Mouse (Mus musculus): Measurements from ENCODE around the gene Trpm7.
"Not testable (repeated sequence)": the region's sequence is repeated elsewhere in the genome, so short reads cannot be mapped to it uniquely, and the experiment has no call there.

Trpm7 gene

DNA sequence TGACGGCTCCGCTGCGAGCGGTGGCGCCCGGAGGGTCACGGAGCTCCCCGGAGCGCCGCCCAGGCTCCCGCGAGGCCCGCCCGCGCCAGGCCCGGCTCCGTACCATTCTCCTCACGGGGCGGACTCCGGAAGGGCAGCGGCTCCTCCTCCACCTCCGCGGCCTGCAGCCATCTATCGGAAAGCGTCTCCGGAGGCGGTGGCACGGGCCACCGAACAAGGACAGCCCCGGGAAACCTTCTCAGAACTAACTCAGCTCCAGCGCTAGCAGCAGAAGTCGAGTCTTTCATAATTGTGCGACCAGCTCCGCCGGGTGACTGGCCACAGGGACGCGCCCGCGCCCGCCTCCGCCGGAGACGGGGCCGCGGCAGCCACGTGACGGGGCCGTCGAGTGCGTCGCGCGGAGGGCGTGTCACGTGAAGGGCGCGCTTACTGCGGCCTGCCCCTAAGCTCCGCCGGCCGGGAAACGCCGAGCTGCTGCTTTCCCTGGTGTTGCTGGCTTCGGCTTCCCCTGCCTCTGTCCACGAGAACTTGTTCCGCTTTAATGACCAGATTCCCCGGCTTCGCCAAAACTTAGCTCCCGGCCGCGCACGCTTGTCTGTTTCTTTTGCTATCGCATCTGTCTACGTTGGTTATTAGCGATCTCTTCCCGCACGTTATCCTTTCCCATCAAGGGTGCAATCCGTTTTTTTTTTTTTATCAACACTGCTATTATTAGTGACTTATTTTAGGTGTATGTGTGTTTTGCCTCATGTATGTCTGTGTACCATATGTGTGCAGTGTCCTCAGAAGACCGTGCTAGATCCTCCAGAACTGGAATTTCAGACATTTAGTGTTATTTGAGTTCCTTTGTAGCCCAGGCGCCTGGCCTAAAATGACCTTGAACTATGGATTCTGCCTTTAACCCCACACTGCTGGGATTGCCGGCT lies at the start of gene Trpm7:
Gene Trpm7 (minus strand): TSS at position 360 of the 926 bp plus-strand sequence.
- DNase-seq = peak; percentile 96

DNA sequence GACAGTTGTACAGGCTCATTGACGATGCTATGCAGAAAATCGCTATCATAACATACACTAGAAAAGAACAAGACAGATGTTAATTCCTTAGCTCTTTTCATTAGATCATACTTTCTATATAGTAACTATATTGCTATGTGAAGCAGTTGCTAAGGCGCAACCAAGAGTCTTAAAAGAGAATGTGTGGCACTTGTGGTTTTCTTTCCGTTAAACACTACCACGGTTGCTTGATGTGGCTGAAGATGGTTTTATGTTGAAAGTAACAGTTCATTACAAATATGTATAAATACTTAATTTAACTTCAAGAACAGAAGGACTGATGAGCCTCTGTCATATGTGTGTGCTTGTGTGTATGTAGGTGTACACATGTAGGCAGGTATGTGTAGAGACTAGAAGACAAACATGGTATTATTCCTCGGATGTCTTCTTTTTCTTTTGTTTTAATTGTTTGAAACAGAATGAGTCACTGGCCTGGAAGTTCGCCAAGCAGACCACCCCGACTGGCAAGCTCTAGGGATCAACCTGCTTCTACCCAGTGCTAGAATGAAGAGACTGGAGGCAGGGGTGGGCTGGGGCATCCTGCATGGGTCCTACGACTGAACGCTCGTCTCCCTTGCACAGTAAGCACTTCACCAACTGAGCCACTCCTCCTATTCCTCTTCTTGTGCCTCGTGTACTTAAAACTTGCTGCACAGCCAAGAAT lies 44.5 kb upstream of the Trpm7 start:
- DNase-seq = no peak

DNA sequence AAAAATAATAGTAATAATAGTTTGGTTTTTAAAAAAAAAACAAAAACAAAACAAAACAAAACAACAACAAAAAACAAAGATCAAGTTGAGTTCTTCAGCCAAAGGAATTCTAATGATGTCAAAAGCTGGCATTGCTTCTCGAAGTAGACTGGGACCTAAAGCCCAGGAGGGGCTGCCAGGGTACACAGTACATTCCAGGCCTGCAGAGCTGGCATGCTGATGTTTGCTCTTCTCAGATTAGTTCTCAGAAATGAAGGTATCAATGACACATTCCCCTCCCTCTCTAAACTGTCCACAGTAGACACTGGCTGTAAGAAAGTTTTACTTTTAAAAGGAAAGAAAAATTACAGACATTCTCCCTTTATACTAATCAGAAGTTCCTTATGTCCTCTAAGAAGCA lies 40.2 kb upstream of the Trpm7 start:
- DNase-seq = no peak

DNA sequence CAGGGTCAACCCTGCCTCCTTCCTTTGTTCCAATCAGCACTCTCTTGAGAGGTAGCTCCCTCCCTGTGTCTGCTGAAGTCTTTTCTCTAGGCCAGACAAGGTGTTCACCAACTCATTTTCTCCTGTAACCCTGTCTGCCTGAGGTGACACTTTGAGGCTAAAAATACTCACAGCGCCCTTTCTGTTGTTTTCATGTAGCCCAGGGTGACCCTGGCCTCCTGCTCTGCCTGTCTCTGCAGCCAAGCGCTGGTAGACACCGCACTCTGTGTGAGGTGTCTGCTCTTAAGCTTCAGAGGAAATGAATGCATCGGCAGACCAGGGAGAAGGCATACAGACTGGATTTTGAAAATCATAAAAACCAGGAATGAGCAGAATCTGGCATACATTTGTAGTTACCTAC lies 38.1 kb upstream of the Trpm7 start:
- DNase-seq = no peak

DNA sequence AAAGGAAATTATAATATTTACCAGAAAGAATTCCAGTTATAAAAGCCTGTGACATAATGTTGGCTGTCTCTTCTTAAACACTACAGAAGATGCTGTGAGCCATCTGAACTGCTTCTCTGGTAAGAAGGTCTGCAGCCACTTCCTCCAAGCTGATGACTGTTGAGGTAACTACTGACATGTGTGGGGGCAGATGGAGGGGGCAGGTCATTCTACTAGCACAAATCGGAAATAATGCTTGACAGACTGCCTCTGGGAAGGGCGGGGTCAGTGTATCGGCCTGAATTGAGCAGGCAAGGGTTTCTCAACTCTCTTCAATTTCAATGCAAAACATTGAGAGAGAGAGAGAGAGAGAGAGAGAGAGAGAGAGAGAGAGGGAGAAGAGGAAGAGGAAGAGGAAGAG lies 28.1 kb upstream of the Trpm7 start:
- no peak for DNase-seq

DNA sequence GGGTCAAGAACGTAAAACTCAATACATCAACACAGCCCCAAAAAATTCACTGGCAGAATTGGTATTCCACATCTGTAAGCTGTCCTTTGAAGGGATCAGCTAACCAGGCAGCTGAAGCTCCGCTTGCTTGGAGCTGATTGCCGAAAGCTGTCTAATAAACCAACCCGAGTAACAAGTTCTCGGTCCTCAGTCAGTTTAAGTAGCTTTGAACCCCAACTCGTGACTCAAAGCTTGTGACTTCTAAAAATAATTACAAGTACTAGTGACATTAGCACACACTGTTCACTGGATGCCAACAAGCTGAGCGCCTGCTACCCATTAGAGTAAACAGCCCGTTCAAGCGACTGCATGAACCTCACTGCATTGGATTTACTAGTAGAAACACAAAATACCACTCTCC lies 21.5 kb upstream of the Trpm7 start:
- DNase-seq = no peak

DNA sequence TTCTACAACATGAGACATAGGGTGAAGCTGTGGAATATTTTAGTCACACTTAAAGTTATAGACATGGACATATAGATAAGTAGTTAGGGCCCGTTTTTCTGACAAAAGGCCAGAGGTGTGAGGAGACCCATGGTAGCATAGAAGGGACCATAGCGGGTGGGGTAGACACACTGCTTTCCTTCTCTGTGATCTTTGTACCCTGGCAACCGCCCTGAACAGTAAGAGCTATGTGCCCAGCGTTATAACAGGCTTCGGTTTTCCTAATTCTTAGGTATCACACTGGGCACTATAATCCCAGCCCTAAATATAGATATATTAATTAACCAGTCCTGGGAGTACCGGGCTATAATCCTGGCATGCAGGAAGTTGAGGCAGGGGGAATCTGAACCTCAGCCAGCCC lies 20.9 kb upstream of the Trpm7 start:
- no peak for DNase-seq

DNA sequence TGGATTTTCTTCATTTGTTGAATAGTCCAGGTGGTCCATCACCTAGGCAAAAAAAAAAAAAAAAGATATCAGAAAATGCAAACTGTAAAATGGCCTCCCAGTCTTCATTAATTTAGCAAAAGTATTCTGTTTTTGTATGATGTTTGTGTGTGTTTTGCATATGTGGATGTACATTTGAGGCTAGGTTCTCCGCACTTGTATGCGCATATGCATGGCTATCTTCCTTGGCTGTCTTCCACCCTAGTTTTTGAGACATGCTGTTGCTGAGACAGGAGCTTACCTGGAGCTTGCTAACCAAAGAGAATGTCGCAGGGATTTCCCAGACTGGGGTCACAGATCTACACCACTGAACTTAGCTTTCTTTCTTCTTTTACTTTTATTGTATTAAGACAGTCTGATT lies 18.2 kb upstream of the Trpm7 start:
- DNase-seq = no peak

DNA sequence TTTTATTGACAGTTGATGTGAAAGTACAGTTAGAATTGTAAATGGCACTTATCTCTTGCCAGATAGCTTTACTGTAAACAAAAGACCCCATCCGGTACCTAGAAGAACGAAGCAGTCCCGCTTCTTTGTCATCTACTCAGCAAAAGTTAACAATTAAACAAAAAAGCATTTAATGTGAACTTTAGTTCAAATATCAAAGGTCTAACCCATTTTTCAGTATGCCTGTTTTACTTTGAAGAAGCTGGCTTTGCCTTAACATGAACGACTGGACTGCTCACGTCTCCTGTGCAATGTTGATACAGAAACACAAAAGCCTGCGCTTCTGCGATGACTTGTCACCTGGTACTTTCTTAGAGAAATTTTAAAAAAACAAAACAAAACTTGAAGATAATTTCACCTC lies 16.3 kb upstream of the Trpm7 start:
- no peak for DNase-seq

DNA sequence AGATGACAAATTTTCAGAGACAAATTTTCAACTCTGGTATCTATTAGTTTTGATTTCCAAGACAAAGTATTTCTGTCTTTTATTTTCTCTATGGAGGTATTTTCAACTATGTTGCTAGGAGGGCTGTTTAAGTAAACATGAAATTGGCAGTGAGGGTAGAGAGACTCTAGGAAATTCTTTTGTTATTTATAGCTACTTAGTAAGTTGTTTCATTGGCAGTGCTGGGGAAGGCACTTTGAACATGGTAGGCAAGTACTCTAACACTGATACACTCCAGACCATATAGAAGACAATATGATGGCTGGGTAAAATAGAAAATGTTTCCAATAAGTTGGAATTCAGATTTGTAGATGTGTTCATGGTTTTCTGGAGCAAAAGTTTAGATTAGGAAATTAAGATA lies 15.7 kb upstream of the Trpm7 start:
- no peak for DNase-seq

DNA sequence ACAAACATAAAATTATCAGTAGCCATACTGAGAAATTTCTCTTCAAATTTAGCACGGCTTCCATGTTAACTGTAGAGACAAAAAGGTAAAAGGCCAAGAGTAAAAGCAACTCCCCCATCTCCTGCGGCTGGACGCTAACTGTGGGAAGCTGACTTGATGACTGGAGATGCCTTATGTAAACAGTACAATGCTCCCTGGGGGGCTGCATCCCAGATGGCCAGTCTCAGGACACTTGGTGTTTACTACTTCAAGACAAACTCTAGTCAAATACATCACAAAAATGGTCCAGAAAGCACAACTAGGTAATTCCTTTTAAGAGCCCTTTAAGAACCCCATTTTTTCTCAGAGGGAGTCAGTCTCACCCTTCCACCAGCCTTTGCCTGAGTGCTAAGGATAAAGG lies 11.1 kb upstream of the Trpm7 start:
- no peak for DNase-seq

DNA sequence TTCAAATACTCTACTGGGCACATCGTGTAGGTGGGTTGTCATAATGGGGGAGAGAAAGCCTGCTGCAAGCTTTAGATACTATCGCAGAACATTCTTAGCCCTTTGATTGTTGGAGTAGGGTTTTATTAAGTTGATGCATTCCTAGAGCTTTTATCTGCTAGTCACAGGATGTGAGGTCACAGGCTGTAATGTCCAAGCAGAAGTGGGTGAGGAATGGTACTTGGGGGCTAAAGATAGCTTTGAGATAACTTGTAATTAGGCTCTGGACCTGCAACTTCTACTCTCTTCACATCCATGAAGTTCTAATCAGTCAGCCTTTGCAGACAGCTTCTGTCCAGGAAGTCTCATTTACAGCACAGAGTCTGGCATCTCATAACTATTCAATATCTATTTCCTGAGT lies 9.8 kb upstream of the Trpm7 start:
- DNase-seq = no peak

DNA sequence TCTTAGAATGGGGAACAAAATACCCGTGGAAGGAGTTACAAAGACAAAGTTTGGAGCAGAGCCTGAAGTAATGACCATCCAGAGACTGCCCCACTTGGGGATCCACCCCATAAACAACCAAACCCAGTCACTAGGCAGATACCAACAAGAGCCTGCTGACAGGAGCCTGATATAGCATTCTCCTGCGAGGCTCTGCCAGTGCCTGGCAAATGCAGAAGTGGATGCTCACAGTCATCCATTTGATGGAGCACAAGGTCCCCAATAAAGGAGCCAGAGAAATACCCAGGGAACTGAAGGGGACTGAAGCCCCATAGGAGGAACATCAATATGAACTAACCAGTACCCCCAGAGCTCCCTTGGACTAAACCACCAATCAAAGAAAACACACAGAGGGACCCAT lies 6.7 kb upstream of the Trpm7 start:
- not testable (repeated sequence) for DNase-seq

DNA sequence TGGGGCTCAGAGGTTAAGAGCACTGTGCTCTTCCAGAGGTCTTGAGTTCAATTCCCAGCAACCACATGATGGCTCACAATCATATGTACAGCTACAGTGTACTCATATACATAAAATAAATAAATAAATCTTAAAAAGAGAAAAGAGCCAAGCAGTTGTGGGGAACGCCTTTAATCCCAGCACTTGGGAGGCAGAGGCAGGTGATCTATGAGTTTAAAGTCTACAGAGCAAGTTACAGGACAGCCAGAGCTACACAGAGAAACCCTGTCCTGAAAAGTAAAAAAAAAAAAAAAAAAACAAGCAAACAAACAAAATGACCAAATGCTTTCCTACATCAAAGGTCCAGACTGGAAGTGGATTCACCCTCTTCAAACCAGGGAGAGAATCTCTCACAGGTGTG lies 2.0 kb upstream of the Trpm7 start:
- DNase-seq = no peak

DNA sequence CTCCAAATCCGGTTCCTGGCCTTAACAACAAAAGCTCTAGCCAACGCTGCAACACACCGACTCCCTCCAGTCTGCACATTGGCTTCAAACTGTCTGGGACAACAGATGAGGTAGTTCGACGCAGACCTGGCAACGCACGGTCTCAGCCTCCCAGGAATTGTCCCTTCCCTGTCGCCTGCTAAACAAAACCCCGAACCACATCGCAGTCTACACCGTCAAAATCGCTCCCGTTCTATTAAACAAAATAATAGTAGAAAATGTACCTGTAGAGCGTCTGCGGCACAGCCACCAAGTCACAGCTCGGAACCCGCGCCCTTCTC lies 554 bp downstream of the Trpm7 start:
- no peak for DNase-seq

DNA sequence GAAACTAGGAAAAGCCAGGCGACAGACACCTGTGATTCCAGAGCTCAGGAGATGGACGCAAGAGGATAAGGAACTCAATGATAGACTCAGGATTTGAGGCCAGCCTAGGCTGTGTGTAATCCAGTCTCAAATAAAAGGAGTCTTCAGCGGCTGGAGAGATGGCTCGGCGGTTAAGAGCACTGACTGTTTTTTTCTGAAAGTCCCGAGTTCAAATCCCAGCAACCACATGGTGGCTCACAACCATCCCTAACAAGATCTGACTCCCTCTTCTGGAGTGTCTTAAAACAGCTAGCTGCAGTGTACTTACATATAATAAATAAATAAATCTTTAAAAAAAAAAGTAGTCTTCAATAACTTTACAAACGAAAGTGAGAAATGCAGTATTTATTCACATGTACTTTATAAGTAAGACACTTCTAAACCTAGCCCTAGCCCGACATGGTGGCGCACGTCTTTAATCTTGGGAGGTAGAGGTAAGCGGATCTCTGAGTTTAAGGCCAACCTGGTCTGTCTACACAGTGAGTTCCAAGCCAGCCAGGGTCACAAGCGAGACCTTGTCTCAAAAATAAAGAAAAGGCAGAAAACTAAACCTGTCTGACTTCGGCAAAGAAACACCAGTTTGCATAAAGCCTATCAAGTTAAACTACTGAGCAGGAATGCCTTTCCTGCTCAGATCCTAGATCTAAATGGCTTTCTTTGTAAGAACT lies 1.1 kb downstream of the Trpm7 start:
- DNase-seq = peak; percentile 1

DNA sequence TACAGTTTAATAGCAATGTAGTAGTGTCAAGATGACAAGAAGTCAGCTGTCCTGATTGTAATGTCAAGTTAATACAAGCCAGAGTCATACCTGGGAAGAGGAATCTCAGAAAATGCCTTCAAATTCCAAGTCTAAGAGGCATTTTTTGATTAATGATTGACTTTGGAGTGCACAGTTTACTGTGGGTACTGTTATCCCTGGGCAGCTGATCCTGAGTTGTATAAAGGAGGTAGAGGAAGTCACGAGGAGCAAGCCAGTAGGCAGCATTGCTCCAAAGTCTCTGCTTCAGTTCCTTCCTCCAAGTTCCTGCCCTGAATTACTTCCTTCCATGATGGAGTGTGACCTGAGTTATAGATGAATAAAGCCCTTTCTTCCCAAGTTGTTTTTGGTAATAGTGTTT lies 9.7 kb downstream of the Trpm7 start:
- no peak for DNase-seq

DNA sequence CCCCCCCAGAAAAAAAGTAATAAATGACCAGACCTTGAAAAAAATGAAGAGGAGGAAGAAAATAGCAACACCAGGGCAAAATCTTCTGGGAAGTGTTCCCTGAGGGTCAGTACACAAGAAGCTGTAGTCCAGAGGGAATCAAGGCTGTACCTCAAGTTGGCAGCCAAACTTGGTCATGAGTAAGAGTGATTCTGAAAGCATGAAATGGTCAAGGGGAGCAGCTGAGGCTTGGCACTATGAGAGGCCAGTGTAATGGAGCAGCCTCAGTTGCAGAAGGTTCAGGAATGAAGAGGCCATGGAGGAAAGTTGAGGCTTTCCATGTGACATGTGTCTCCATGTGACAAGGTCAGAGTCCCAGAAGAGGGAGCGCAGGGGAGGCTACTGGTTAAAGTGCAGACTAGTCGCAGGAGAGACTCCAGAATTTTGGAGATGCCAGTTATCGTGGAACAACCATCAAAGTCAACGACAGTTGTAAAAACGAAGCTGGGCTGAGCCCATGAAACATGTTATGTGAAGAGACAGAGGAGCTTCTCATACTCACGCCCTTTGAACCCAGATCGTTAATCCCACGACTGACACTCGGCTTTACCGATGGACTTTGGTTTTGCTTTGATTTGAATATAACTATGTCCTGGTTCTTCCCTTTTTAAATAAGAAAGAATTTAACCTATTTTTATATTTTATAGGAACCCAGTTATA lies 10.4 kb downstream of the Trpm7 start:
- DNase-seq = no peak

DNA sequence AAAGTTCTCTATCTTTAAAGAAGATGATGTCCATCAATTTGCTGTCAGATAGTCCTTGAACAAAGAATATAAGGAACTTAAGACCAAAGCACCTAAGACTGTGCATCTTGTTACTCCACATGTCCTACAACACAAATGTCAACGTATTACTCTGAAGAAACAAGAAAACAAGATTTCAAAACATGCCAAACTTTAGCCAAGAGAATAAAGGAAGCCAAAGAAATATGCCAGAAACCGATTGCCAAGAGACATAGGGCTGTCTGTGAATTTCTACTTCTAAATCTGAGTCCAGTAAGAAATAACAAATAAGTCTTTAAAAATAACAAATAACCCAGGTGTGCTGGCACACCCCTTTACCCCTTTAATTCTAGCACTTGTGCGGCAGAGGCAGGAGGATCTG lies 11.0 kb downstream of the Trpm7 start:
- no peak for DNase-seq

DNA sequence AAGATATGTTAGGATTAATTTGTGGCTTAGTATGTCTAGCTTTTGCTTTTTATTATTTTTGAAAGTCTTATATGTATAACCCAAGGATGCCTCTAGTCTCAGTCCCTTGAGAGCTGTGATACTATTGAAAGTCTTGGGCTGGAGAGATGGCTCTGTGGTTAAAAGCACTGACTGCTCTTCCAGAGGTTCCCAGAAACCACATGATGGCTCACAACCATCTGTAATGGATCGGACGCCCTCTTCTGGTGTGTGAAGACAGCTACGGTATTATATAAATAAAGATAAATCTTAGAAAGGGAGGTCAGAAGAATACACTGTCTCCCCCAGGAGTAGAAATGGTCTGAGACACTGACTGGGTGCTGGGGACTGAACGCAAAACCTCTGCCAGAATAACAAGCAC lies 31.3 kb downstream of the Trpm7 start:
- no peak for DNase-seq

DNA sequence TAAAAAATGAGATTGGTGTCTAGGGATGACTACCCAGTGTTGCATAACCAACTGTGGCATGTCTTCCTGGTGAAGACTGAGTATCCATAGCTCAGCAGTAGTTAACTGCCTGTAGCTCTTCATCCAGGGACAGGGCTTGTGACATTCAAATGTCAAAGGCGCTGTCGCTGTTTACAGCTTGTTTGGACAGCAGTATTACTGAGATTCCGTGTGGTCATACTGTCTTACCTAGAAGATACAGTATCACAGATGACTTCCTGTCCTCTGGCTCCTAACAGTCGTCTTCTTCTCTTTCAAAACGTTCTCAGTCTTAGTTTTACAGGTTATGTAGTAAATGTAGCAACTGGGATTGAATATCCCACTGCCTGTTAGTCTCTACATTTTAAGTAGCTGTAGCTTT lies 37.2 kb downstream of the Trpm7 start:
- no peak for DNase-seq

DNA sequence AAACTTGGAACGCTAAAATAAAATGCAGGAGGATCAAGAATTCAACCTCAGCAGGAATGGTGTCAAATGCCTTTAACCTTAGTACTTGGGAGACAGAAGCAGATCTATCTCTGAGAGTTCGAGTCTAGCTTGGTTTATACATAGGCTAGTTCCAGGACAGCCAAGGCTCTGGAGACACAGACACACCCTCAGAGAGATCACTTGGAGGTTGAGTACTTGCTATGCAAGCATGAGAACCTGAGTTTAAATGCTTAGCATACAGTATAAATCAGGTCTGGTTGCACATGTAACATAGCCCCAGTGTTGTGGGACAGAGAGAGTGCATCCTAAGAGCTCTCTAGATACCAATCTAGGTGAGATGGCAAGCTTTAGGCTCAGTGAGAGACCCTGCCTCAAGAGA lies 58.6 kb downstream of the Trpm7 start:
- no peak for DNase-seq

DNA sequence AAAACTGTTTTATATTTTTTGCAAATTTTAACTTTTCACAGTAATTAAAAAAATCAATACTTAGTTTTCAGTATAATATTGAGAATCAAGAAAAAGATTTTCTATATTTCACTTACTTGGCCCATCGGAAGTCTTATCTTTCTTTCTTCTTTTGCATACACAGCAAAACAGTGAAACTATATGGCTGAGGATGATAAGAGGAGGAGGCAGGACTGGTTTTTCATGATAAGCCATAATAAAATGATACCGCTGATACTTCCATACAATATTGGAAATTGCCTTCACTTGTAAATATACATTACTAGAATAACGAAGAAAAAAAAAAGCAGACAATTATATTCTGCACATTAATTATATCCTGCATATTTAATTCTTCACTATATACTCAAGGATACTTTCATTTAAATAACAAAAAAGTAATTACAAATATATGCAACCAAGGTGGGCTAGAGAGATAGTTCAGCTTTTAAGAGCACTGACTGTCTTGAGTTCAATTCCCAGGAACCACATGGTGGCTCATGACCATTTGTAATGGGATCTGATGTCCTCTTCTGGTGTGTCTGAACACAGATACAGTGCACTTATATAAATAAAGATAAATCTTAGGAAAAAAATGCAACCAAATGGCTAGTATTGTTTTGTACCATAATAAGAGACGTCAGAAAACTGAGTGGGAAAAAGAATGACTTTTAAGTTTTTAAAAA lies 59.2 kb downstream of the Trpm7 start:
- no peak for DNase-seq
